Mouse (Mus musculus) liver, adult 2 months (tissue): Measurements from ENCODE around the gene Tubal3.

Experiments
- CTCF ChIP-seq: fragments of 200-500 bp; IDR thresholded peaks from 2 replicates; pipeline ENCODE4 v1.5.1; 2011; ENCODE audit warnings: low read depth, low read length, control low read depth
- POLR2A ChIP-seq: fragments of 200-500 bp; IDR thresholded peaks from 2 replicates; pipeline ENCODE4 v1.6.1; 2011; ENCODE audit warnings: low read length, control low read depth; ENCODE audit not compliant: insufficient read depth; ENCODE audit errors: extremely low read depth

GRCm38 (mm10) chr13:3949477-3949876, 31.4 kb downstream of the Tubal3 start:
- TF ChIP-seq CTCF (no peak), POLR2A (no peak)
